Mouse (Mus musculus): ENCODE measurements around the gene Foxd2.
A peak's percentile ranks its signal among the peaks of the same experiment; 100 is the strongest.

Foxd2 gene

DNA sequence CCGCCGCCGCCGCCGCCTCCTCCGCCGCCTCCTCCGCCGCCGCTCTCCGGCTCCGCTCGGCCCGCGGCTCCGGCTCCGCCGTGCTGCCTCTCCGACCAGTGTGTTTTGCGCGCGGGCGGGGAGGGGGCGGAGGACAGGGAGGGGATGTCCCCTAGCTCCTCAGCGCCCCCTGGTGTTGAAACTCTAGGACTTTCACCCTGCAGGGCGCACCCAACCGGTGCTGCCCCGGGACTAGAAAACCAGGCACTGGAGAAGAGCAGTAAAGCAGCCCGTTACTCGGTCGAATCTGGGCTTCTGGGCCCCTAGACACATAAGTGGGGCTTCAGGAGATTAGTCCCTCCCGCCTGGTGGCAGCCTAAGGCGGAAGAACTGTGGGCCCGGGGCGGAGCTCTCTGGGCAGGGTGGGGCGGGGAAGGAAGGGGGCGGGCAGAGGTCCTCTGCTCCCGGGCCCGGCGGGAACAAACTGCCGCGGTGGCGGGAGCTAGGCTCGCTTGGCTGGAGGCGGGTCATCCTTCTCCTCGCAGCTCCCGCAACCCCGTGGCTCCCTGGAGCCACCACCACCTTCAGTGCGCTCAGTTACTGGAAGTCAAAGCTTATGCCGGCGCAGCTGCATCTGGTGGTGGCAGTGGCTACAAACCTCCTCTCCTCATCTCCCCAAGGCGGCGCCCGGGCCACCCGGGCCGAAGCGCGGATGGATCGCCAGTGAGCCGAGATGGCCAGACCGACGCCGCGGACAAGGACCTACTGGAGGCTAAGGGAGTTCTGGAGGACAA lies at the start of gene Foxd2:
Foxd2 (minus strand) TSS at position 45 of the 773 bp plus-strand sequence.
- peak; percentile 78 for DNase-seq (ENCODE audit: extremely low read depth, low read depth)

DNA sequence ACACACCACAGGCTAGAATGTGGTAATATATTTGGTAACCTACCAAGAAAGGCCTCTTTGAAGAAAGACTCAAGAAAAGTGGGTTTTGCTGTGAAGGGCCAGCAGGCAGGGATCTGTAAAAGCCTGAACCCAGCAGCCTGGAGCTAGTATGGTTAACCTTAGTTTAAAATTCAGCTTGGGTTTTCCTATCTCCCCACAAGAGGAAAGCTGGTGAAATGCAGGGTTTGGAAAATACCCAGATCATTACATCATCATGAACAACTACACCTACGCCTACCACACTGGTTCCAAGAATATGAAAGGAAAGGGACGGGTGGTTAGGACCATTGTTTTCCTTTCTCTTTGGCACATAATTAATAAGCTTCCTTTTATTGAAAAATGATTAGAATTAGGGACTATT lies 49.6 kb upstream of the Foxd2 start:
- DNase-seq (ENCODE audit: extremely low read depth, low read depth): no peak

DNA sequence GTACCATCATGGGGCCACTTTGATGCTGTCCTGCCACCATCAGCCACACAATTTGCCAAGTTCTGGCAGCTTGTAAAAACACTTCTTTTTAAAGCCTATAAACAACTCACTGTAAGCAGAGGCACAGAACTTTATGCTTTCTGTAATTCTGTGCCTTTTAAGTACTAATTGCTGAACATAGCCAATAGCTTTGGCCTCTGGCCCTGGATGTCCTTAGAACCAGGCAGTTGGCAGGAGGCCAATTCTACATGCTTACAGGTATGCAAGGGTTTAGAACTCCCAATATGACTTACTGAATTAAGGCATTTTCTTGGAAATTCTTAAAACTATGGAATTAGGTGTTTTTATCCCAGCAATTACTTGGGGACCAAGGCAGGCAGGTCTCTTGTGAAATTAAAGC lies 48.7 kb upstream of the Foxd2 start:
- no peak for DNase-seq (ENCODE audit: extremely low read depth, low read depth)

DNA sequence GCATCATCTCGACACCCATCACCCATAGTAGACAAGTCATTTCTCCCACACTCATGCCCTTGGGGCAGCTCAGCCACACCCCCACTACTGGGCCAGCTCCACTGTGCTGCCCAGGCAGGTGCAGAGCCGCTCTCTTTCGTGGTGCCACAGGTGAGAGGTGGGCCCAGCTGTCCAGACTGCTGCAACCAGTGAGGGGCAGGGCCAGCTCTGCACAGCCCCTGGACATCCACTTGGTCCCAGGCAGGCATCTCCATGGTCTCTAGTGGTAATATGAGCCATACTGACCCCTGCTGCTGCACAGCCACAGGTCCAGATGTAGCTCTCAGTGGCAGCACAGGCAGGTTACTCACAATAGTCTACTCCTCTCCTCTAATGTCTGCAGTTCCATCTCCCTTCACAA lies 44.5 kb upstream of the Foxd2 start:
- no peak for DNase-seq (ENCODE audit: extremely low read depth, low read depth)

DNA sequence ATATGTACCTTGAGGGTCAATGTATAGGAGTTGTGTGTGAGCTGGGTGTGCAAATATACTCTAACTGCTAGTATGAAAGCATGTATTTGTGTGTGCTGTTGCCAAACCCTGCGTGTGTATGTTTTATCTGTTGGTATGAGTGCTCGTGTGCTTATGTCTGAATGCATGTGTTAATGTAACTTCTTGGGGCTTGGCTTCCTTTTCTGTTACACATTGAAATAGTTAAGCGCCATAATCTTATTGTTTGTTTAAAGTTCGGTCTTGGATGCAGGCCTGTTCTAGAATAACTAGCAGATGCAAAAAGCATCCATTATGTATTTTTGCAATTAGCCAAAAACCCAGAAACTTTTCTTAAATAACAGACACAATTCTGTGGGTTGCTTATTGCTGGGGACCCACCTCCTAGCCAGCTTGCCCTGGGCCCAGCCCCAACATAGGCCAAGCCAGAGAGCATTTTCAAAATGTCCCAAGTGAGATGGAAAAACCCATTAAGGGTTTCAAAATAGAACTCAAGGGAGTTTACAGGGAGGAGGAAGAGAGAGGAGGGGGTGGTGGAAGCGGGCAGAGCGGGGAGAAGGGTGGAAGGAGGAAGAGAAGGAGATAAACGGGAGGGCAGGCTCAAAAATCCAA lies 39.3 kb upstream of the Foxd2 start:
- no peak for DNase-seq (ENCODE audit: extremely low read depth, low read depth)

DNA sequence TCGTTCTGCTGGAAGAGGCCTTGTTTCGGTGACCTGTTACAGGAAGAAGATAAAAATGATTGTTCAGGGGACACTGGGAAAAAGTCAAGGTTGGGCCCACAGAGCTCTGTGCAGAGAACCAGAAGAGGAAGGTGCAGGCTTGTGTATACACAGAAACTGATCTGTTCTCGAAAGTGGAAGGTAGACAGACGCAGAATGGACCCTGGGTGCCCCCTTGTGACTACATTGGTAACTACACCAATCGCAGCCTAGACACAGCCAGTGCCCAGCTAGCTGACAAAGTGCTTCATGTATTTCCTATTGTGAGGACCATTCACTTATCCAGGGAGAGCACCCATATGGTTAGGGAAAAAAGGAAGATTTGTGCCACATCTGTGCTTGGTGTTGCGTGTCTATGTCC lies 38.7 kb upstream of the Foxd2 start:
- peak; percentile 57 for DNase-seq (ENCODE audit: extremely low read depth, low read depth)

DNA sequence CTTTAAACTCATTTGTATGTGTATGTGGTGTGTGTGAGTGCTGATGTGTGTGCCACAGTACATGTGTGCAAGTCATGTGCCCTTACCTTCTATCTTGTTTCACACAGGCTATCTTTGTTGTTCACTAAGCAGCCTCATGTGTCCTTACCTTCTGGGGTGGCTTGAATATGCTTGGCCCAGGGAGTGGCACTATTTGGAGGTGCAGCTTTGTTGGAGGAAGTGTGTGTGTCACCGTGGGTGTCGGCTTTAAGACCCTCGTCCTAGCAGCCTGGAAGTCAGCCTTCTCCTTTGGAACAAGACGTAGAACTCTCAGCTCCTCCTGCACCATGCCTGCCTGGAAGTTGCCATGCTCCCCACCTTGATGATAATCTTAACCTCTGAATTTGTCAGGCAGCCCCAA lies 37.7 kb upstream of the Foxd2 start:
- DNase-seq (ENCODE audit: extremely low read depth, low read depth): no peak

DNA sequence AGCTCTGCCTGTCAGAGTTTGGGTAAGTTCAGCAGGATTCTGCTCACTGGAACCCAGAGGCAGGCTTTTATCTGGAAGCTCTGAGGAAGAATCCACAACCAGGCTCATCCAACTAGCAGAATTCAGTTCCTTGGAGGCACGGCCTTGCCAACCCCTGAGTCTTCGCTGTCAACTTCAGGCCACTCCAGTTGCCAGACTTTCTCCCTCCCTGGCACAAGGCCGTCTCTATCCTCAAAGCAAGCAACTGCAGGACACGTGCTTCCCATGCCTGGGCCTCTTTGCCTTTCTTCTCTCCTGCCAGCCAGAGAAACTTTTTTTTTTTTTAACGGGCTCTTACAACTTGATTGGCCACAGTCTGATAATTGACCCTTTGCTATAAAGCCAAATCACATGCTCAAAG lies 36.3 kb upstream of the Foxd2 start:
- DNase-seq (ENCODE audit: extremely low read depth, low read depth): no peak

DNA sequence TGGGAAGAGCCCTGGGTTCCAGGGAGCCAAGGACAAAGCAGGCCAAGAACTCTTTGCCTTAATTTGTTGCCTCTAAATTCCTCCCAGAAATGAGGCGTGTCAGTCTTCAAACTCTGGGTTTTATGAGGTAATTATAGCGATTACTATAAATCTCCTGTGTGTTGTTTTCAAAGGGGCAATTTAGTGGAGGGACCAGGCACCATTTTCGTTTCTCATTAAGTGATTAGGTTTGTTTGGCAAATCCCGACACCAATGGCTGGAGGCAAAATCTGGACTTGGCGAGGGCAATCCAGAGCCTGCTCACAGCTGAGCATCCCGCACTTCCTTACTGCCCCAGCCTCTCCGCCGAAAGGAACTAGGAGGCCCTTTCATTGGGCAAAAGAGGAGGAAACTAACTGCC lies 33.9 kb upstream of the Foxd2 start:
- DNase-seq (ENCODE audit: extremely low read depth, low read depth): no peak

DNA sequence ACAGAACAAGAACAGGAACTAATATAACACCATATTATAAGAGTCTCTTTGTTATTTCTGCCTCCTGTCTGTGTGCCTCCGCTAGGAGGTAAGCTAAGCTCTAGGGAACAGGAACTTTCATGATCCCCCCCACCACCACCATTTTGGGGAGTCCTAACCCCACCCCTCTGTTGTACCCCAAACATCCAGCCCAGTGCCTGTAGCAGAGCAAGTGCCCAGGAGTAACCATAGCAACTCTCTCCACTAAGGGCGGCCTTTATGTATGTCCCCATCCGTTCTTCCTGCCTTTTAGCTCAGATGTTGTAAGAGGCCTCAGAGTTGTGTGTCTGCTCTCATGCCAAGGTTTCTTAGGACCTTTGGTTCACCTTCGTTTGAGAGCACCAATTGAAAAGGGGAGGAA lies 33.4 kb upstream of the Foxd2 start:
- no peak for DNase-seq (ENCODE audit: extremely low read depth, low read depth)

DNA sequence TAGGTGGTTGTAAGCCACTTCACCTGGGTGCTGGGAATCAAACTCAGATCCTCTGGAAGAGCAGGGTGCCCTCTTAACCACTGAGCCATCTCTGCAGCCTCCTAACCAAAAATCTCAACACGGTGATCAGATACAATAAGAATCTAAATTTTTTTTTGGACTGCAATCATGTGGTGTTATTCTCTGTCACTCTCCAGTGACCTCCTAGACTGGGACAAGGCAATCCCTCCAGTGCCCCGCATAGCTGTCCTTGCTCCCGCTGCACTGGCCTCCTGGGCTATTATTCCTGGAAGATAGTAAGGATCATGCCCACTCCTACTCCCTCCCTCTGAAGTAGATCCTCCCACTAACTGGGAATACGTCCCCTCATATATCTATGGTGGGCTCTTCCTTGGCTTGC lies 32.6 kb upstream of the Foxd2 start:
- DNase-seq (ENCODE audit: extremely low read depth, low read depth): no peak

DNA sequence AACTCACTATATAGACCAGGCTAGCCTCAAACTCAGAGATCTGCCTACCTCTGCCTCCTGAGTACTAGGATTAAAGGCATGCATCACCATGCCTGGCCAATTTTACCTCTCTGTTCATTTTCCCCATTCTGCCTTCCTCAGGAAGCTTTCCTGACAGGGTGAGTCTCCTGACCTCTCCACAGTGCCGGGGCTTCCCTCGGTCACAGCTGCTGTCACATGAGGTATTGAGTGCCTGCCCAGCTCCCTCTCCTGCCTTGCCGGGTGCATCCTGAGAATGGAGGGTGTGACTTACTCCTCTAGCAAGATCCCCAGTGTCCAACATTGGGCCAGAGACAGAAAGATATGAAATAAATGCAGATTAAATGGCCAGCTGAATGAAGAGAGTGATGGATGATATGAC lies 29.6 kb upstream of the Foxd2 start:
- no peak for DNase-seq (ENCODE audit: extremely low read depth, low read depth)

DNA sequence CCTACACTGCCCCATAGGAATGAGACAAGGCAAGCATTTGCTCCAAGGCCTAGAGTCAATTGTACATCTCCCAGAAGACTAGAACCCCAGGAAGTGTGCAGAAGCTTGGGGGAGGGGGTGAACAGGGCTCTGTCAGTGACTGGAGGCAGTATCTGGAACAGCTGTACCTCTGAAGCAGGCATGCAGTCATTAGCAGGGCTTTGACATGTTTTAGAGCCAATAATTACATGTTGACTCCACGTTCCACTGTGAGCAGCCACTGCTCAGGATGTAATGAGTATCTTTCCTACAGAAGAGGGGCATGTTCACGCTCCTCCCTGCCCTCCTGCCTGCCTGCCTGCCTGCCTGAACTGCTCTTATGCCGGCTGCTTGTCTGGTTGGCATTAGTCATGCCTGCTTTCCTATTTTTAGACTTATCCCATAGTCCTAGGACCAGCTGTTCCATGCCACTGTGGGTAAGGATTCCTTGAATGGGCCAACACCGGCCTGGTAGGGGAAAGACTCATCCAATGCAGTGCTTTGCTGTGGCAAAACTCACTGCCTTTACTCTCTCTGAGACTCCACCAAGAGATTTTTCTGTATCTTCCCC lies 28.9 kb upstream of the Foxd2 start:
- DNase-seq (ENCODE audit: extremely low read depth, low read depth): no peak

DNA sequence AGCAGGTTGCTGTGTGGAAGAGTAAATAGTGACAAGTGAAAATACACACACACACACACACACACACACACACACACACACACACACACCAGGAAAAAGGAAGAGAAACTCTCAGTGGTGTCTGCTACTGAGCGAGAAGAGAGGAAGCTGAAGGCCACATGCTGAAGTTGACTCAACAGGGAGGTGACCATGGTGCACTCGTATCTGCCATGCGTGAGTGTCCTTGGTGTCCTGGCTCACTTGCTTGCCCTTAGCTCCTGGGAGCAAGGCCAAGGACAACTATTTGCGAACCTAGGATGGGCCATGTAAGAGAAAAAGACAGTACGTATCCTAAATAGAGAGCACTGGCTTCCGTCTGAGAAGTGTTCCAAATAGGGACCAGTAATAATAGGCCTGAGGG lies 25.5 kb upstream of the Foxd2 start:
- no peak for DNase-seq (ENCODE audit: extremely low read depth, low read depth)

DNA sequence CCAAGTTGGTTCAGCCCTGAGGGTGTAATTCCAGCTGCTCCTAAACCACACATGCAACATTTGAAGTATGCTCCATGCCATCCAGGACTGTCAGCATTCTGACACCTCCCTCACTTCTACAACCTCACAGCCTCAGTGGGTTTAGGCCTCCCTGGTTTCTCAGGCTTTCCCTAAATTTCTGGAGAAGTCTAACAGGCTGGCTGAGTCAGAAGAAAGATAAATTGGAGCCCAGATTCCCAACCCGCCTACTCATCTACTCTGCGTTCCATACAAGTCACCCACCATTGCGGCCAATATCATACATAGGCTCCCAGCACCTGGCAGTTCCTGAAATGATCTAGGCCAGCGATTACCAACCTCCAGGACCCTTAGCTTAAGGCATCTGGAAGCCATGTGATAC lies 24.1 kb upstream of the Foxd2 start:
- DNase-seq (ENCODE audit: extremely low read depth, low read depth): no peak

DNA sequence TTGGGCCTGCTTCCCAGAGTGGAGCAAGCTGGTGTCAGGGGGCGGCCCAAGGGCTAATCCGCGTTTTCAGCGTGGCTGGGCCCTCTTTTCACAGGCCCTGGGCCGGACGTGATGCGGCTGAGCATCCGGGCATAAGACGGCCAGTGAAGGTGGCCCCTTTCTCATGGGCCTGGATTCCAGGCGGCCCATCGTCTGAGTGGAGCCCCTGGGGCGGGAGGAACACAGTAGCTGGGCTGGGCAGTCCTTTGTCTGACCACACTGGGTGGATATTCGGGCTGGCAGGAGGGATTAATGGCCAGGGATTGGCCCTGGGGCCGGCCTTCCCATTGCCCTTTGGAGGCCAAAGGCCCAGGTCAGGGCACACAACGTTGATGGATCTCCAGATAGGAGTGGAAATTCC lies 20.5 kb upstream of the Foxd2 start:
- no peak for DNase-seq (ENCODE audit: extremely low read depth, low read depth)

DNA sequence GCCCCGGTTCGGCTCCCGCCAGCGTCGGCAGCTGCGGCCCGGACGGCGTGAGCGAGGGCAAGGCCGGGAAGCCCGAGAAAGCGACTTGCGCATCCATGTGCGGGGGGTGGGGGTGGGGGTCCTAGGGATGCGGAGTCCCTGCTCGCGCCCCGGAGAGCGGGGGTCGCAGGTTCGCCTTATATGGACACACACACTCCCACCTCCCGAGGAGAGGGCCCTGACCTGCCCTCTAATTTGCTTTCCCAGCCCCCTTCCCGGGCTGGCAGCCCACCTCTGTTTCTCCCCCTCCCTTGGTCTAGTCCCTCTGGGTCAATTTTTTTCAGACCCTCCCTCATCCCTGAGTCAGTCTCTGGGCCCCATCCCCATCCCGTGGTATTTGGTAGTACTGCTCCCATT lies 17.2 kb upstream of the Foxd2 start, which contains the start of gene Foxe3:
Foxe3 (minus strand) TSS at position 97 of the 396 bp plus-strand sequence.
- DNase-seq (ENCODE audit: extremely low read depth, low read depth): no peak

DNA sequence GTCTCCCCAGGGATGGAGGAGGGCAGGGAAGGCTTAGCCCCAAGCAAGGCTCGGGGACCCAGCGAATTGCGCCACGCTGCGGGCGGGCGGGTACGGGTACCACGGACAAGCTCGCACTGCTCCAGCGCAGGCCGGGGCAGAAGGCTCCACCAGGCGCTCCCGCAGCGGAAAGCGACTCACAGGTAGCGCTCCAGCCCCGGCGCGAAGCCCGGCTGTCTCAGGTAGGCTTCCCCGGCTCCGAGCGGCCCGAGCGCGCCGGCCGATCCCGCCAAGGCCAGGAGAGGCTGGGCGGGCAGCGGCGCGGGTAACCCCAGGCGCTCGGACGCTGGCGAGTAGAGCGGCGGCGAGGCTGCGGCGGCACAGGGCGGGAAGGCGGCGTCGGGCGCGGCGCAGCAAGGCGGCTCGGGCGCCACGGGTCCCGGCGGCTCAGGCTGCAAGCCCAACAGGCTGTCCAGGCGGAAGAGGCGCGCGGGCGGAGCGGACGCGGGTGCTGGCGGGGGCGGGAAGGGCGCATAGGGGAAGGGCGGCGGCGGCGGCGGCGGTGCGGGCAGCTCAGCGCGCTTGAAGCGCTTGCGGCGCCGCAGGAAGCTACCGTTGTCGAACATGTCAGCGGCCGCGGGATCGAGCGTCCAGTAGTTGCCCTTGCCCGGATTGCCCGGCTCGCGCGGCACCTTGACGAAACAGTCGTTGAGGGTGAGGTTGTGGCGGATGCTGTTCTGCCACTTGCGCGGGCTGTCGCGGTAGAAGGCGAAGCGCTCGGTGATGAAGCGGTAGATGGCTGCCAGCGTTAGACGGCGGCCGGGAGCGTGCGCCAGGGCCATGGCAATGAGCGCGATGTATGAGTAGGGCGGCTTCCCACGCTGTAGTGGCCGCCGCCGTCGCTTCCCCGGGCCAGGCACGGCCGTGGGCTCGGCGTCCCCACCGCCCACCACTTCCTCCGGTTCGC lies 16.6 kb upstream of the Foxd2 start:
- DNase-seq (ENCODE audit: extremely low read depth, low read depth): no peak

DNA sequence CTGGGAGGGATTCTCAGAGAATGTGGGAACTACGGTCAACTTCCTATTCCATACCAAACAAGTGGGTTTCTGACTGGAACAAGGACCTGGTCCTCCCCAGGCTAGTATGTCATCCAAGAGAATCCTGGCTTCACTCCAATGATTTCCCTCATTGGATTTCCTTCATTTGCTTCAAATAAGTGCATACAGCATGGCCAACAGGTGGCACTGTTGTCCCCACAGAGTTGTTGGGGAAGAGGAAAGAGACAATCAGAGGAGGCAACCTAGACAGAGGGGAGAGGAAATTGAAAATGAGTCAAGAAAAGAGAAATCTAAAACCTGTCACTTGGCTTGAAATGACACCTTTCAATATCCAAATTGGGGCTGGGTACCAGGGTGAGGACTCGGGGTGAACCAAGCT lies 8.4 kb upstream of the Foxd2 start:
- DNase-seq (ENCODE audit: extremely low read depth, low read depth): peak; percentile 39

DNA sequence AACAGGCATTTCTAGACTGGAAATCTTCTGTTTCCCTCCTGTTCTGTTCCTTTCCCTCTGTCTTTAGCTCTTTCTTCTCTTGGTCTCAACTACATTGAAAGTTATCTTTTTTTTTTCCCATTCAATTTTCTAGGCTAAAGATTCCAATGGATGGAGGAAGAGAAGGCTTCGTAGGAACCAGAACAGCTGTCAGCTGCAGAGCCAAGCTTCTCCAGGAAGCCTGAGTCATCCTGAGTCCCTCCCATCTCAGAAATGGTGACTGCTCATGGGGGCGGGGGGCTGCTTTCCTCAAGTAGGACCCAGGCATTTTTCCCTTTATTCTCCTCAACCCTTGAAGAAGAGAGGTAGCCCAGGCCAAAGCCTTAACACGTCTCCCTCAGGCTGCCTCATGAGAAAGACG lies 7.4 kb upstream of the Foxd2 start:
- no peak for DNase-seq (ENCODE audit: extremely low read depth, low read depth)

DNA sequence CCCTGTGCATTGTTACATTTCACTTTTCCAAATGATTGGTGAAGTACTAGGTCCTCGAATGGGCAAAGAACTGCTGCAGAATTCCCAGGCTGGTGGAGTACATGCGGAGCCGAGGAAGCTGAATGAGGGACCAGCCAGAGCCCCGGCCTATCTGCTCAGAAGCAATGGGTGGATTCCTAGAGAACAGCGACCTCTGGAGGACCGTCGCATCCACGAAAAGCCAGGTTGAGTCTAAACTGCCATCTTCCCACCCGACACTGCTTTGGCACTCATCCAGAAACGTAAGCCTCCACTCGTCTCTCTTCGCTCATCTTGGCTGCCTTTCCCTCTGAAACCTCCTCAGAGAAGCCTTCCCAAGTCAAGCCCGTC lies 4.9 kb upstream of the Foxd2 start:
- DNase-seq (ENCODE audit: extremely low read depth, low read depth): no peak

Data from MEL-GATA-1-ER (cell line).